Mouse (Mus musculus) gastrocnemius, adult 2 months (tissue): ENCODE results near the gene Evi5. TPM values are rescaled to one million over a fixed set of nuclear protein-coding genes. Genes with fewer than 3 reads are reported as not detected.

Source experiments
- DNase-seq: peaks from one replicate; pipeline ENCODE4 v3.0.0; 2022
- H3K27ac ChIP-seq: fragments of 200-600 bp; 2 replicates; pipeline ENCODE4 v1.8.1; 2022; ENCODE audit warnings: mild to moderate bottlenecking
- H3K4me3 ChIP-seq: fragments of 200-600 bp; 2 replicates; pipeline ENCODE4 v1.8.1; 2022; ENCODE audit warnings: mild to moderate bottlenecking, moderate library complexity
- CTCF ChIP-seq: fragments of 200-600 bp; IDR thresholded peaks from 2 replicates; pipeline ENCODE4 v1.8.1; 2022; ENCODE audit warnings: antibody characterized with exemption, mild to moderate bottlenecking, moderate library complexity
- intact Hi-C: fragments of 180-260 bp; cut with DNase I; formaldehyde crosslinking; loops from one replicate; pipeline ENCODE4 v1.15.1; 2025
- total RNA-seq, 2 experiments: library from RNA; stranded (reverse); gene quantifications; 2 replicates each; pipeline ENCODE4 v1.2.3; 2021

Evi5 gene
- total RNA-seq, 2 experiments from 2014 or later: 16.6 to 17.5 TPM

DNA sequence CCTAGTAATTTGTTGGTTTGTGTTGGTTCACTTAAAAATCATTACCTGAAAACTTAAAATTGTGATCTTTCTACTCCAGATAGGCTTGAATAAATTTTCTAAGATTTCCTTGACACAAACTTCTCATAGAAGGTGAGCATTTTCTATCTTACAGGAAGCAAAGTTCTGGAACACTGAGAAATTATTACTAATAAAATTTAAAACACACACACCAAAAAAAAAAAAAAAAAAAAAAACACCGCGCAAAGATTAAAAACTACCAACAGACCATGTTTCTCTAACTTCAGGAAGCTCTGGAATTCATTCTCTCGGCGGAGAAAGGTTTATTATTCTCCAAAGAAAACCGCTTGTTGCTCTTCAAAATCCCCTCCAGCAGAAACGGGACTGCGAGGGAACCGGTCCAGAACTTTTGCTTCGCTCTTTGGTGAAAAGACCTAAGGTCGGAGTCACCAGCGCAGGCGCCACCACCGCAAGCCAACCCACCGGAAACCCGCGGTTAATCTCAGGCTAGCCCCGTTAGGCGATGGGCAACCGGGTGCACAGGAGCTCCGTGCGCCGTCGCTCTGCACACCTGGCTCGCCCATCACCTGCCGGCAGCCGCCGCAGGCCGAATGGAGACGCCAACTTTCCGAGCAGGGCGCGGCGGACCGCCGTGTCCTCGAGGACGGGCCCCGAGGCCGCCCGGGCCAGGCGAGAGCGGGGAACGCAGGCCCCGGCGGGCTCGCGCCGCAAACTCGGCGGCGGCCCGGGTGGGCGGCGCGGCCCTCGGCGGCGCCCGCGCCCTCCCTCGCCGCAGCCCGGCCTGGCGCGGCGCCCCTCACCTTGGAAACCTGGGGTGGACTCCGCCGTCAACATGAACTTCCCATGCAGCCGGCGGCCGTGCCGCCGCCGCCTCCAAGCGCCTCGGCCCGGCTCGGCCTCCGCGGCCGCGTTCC lies 6.7 kb downstream of the Evi5 start:
- Histone ChIP-seq H3K4me3 (peak overlapping the region; percentile 91), H3K27ac (peak overlapping the region; percentile 93)
- peak; percentile 74 for DNase-seq
- no peak for TF ChIP-seq CTCF
- intact Hi-C loops: no loop called here

DNA sequence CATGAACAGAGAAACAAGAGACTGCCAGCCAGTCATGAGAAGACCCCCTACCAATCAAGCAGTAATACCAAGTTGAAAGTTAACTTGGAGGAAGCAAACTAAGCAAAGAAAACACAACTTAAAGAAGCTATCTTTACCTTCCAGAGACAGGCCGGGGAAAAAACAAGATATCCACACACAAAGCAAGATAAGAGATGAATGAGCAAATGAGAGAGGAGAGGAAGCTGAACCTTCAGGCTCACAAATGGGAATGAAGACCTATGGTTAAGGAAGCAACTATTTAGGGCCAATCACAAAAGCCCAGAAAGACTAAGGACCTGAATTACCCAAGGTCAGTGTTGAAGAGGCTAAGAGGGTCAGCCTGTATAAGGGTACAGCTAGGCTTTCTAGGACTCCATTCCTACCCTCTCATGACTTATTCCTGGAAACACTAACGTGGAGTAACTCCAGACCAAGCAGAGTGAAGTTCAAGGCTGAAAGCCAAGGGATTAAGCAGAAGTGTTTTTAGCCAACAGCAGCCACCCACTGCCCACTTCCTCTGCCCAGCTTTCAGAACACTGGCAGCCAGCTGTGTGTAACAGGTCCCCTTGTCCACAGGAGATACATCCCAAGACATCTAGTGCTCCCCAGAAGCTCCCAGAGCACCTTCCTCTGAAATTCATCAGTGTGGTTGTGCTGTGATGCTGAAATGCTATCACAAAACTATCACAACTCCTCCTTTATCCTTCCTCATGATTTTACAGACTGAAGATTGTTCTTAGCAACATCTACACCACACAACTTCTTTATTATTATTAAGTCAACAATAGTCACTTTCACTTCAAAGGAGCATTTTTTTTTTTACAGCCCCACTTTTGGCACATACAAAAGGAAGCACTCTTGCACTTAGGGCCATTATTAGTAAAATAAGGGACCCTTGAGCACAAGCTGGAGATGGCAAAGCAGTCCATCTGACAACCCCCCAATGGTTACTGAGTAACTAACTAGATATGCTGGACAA lies 8.5 kb downstream of the Evi5 start:
- peak; percentile 23 for DNase-seq
- Histone ChIP-seq H3K4me3 (no peak overlapping the region), H3K27ac (no peak overlapping the region)
- intact Hi-C loops: no loop called here
- TF ChIP-seq CTCF: no peak

DNA sequence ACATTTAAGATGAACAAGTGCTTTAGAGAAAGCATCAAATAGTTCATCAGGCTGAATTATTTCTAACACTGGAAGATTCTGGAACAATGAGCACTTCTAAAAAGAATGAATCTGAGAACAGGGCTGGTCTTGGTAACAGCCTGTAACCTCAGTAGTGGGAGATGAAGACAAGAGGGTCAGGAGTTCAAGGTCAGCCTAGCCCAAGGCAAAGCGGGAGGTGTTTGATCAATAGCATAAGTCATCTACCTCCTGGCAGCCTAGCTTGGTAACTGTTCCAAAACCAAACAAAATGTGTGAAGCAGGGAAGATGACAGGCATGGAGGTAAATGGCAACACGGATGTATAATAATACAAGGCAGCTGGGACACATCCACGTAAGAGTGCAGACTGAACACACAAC lies 10.9 kb downstream of the Evi5 start:
- no peak for DNase-seq
- no peak for TF ChIP-seq CTCF
- Histone ChIP-seq H3K27ac (no peak overlapping the region), H3K4me3 (no peak overlapping the region)
- intact Hi-C loops: no loop called here

DNA sequence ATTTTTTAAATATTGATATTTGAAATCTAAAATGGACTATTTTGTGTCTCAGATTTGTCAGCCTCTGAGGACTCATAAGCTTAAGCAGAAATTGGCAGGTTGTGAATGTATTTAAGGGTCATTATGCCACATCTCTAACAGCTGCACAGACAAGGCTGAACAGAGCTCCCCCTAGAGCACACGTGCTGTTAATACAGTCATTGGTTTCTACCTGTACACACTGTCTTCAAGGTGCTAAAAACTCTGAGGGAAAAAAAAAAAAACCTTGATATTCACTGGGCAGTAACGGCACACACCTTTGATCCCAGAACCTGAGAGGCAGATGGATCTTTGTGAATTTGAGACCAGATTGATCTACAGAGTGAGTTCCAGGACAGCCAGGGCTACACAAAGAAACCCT lies 15.9 kb downstream of the Evi5 start:
- intact Hi-C loops: no loop called here
- H3K4me3 ChIP-seq: no peak overlapping the region
- H3K27ac ChIP-seq: no peak overlapping the region
- peak; percentile 57 for TF ChIP-seq CTCF
- DNase-seq: no peak

DNA sequence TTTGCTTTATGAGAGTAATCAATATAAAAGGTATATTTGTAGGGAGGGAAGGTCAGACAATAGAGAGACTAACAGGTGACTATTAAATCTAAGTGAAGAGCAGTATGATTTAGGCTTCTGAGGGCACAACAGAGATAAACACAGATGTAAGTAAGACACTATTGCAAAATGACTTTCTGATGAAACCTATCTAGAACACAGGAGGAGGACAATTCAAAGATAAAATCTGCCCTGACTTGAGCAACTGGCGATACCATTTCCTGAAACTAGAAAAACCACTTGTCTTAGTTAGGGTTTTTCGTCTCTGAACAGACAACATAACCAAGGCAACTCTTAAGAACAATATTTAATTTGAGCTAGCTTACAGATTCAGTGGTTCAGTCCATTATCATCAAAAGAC lies 19.4 kb downstream of the Evi5 start:
- DNase-seq: no peak
- TF ChIP-seq CTCF: no peak
- Histone ChIP-seq H3K4me3 (no peak overlapping the region), H3K27ac (no peak overlapping the region)
- intact Hi-C loops: no loop called here

DNA sequence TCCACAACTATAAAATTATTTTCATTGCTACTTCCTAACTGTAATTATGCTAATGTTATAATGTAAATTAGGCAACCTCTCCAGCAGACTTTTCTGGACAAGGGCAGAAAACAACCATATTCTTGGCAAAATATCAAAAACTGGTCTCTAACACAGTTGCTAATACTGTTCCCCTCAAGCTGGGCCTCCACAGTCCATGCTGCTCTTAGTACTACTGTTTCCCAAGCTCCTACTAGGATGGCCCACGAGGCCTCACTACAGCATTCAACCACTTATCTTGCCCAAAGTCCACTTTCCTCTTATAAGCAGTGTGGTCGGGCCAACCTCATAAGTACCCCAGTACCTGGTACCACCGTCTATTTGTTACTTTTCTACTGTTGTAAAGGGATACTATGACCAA lies 20.4 kb downstream of the Evi5 start:
- Histone ChIP-seq H3K4me3 (no peak overlapping the region), H3K27ac (no peak overlapping the region)
- no peak for DNase-seq
- TF ChIP-seq CTCF: no peak
- intact Hi-C loops: no loop called here

DNA sequence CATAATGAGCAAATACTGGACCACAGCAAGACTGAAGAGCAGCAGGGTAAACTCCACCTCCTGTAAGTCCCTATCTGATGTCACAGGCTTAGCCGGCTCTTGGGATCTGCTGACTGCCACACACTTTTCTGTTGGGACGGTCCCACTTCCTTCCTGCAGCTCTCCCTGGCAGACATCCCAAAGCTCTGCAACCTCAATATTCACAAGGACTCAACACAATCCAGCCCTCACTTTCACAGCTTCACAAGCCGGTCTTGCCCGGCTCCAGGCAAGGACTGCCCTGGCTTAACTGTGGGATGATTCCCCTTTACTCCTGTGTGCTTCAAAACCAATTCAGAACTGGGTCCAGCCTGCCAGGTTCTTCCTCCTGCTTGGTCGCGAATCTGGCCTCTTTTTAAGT lies 21.1 kb downstream of the Evi5 start:
- H3K4me3 ChIP-seq: no peak overlapping the region
- no peak for TF ChIP-seq CTCF
- intact Hi-C loops: no loop called here
- no peak overlapping the region for H3K27ac ChIP-seq
- DNase-seq: peak; percentile 48

DNA sequence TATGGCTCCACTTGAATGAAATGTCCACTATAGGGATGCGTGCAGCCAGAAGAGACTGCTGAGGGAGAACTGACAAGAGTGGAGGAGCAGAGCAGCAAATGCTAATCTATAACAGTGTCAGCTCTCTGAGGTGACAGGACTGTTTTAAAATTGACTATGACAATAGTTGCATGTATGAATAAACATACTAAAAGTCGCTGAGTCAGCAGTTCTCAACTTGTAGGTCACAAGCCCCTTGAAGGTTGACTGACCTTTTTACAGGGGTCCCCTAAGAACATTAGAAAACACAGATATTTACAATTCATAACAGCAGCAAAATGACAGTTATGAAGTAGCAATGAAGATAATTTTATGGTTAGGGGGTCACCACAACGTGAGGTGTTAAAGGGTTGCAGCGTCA lies 25.9 kb downstream of the Evi5 start:
- Histone ChIP-seq H3K4me3 (no peak overlapping the region), H3K27ac (no peak overlapping the region)
- no peak for DNase-seq
- intact Hi-C loops: no loop called here
- no peak for TF ChIP-seq CTCF

DNA sequence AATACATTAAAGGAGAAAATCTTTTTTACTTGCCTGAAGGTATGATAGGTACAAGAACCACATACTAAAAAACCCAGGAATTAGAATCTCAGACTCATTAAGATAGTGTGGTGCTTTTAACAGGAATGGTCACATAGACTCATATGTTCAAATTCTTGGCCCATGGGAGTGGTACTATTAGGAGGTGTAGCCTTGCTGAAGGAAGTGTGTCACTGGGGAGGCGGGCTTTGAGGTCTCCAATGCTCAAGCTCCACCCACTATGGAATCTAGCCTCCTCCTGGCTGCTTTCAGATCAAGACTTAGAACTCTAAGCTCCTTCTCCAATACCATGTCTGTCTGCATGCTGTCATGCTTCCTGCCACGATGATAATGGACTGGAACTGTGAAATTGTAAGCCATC lies 27.1 kb downstream of the Evi5 start:
- H3K27ac ChIP-seq: no peak overlapping the region
- TF ChIP-seq CTCF: no peak
- H3K4me3 ChIP-seq: no peak overlapping the region
- intact Hi-C loops: no loop called here
- no peak for DNase-seq

DNA sequence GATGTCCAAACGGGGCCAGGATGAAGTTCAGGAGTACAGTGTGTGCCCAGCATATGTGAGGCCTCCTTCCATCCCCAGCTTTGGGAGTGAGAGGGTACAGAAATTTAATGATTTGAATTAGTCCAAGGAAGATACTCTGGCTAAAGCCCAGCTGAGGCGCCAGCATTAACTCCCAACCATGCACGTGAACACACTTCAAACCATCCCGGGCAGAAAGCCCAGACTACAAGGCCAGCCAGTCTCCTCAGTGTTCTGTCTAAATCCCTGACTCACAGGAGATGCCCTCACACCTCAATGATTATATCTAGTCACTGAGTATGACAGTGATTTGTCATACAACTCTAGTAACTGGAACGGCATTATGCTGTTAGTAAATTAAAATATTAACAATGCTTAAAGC lies 27.6 kb downstream of the Evi5 start:
- DNase-seq: peak; percentile 28
- Histone ChIP-seq H3K27ac (no peak overlapping the region), H3K4me3 (no peak overlapping the region)
- intact Hi-C loops: no loop called here
- TF ChIP-seq CTCF: no peak

DNA sequence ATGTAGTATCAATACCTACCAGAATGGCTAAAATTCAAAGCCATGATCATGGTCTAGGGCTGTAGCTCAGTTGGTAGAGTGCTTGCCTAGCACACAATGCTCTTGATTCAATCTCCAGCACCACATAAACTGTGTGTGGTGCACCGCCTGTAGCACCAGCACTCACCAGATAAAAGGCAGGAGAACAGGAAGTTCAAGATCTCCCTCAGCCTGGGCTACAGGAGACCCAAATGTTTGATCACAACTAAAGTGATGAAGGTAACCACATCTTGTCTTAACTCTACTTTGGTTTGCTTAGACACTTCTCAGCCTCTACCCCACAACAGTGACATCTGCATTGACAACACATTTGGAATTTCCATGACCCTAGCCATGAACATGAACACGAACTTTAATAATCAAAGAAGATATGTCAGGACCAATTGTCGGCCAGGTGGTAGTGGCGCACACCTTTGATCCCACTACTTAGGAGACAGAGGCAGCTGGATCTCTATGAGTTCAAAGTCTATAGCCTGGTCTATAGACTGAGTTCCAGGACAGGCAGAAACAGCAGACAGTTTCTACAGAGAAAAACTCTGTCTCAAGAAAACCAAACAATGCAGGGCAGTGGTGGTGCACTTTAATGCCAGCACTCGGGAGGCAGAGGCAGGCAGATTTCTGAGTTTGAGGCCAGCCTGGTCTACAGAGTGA lies 34.2 kb downstream of the Evi5 start:
- H3K4me3 ChIP-seq: no peak overlapping the region
- TF ChIP-seq CTCF: no peak
- H3K27ac ChIP-seq: no peak overlapping the region
- DNase-seq: no peak
- intact Hi-C loops: no loop called here

DNA sequence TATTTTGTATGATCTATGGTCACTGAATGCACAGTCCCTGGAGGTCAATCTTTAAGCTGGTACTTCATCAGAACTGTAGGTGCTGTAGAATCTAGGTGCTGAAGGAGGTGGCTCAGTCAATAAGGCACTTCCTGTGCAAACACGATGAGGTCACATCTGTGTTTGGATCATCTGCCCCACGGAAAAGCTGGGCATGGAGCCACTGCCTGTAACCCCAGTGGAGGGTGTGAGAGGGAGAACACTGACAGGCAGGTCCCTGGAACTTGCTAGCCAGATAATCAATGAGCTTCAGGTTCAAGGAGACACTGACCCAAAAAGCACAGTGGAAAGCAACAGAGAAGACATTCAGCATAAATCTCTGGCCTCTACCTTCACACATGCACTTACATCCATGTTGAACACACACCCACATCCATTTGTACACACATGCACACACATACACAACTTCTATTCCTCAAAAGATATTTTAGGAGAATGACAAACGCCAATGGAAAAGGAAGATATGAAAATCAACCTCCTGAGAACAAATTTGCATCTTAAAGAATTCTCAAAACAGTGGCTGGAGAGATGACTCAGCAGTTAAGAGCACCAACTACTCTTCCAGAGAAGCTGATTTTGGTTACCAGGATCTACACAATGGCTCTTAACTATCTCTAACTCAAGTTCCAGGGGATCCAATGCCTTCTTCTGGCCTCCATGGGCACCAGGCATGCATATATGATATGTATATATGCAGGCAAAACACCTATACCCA lies 35.8 kb downstream of the Evi5 start:
- peak overlapping the region; percentile 9; the same call in 1 of the 2 replicates for H3K27ac ChIP-seq
- no peak overlapping the region for H3K4me3 ChIP-seq
- TF ChIP-seq CTCF: no peak
- intact Hi-C loops: no loop called here
- peak; percentile 69 for DNase-seq
